17 mouse cellular contexts compared by ENCODE assay signal in genomic region chr7:64830214-64830995, GRCm38 (mm10). TPM values are rescaled to one million over a fixed set of nuclear protein-coding genes. Genes with fewer than 3 reads are reported as not detected.
A peak's percentile ranks its signal among the peaks of the same experiment; 100 is the strongest.
DNase-seq lines count a peak whose midpoint lies in the region; ATAC-seq and TF ChIP-seq lines count a peak whose summit lies in the region.
"Had no signal": no experiment of that assay in that cellular context is flagged by ENCODE, and none has a peak within 500 bp of the region (broad histone marks: within the 10 kb centered on the region; RNA-seq: fewer than 3 reads in every experiment).

No protein-coding gene starts in this region.

- H3K9me3 ChIP-seq in limb, embryonic 10.5 days (replicated peaks) = no peaks in the 10 kb centered on the region
- H3K9me3 ChIP-seq in intestine, postnatal 0 days (ENCODE audit: control insufficient read depth) = no peaks in the 10 kb centered on the region
- H3K9me3 ChIP-seq: hindbrain, embryonic 15.5 days; limb, embryonic 13.5 days; stomach, embryonic 15.5 days had no signal

- no peak overlapping the region for H3K4me2 ChIP-seq in intestine, postnatal 0 days (replicated peaks; ENCODE audit: low read depth)
- H3K4me2 ChIP-seq: hindbrain, embryonic 15.5 days; limb, embryonic 13.5 days; stomach, embryonic 15.5 days had no signal

- peak; percentile 68 for DNase-seq in heart, adult 11 months
- no peak for DNase-seq in heart, postnatal 10 days
- peak; percentile 41 for DNase-seq in adrenal gland, postnatal 10 days
- DNase-seq in limb, embryonic 10.5 days (ENCODE audit: low spot score) = peak; percentile 19
- no peak for DNase-seq in heart, adult 2 months
- no peak for DNase-seq in right cerebral cortex, postnatal 36 days (ENCODE audit: low spot score in 2 of 2)
- DNase-seq: cerebellum, adult 18-20 months; gastrocnemius, postnatal 10 days; kidney, adult 11 months; kidney, postnatal 25 days; right cerebral cortex, adult 18-20 months; thymus, postnatal 25 days had no signal

- H3K9ac ChIP-seq in intestine, postnatal 0 days (ENCODE audit: low read depth, low read length) = no peak overlapping the region
- no peak overlapping the region for H3K9ac ChIP-seq in heart, adult 2 months (ENCODE audit: low read depth, low read length)
- H3K9ac ChIP-seq: hindbrain, embryonic 15.5 days; limb, embryonic 13.5 days; stomach, embryonic 15.5 days had no signal

- TF ChIP-seq POLR2A in olfactory bulb, adult 2 months (IDR thresholded peaks at IDR 0.05; ENCODE audit: insufficient read depth, low read depth, low read length) = no peak
- no peak for TF ChIP-seq POLR2A in heart, adult 2 months (IDR thresholded peaks at IDR 0.05; ENCODE audit: insufficient read depth, low read depth, low read length)

- ATAC-seq in intestine, postnatal 0 days = no peak

- no peaks in the 10 kb centered on the region for H3K27me3 ChIP-seq in limb, embryonic 10.5 days (ENCODE audit: low read depth, poor library complexity, severe bottlenecking)
- no peaks in the 10 kb centered on the region for H3K27me3 ChIP-seq in intestine, postnatal 0 days (replicated peaks; ENCODE audit: control insufficient read depth, insufficient read depth, low read length)
- no peaks in the 10 kb centered on the region for H3K27me3 ChIP-seq in heart, adult 2 months (ENCODE audit: control insufficient read depth, insufficient read depth, low read length)
- H3K27me3 ChIP-seq: hindbrain, embryonic 15.5 days; limb, embryonic 13.5 days; stomach, embryonic 15.5 days had no signal

- H3K4me3 ChIP-seq in limb, embryonic 10.5 days = no peak overlapping the region
- no peak overlapping the region for H3K4me3 ChIP-seq in olfactory bulb, adult 2 months (ENCODE audit: insufficient read depth, low read depth, low read length)
- no peak overlapping the region for H3K4me3 ChIP-seq in intestine, postnatal 0 days (ENCODE audit: low read depth, low read length)
- H3K4me3 ChIP-seq in heart, adult 2 months = no peak overlapping the region
- H3K4me3 ChIP-seq: hindbrain, embryonic 15.5 days; limb, embryonic 13.5 days; stomach, embryonic 15.5 days had no signal

- intact Hi-C loops in heart, postnatal 10 days (cut with DNase I) = no loop called here
- intact Hi-C loops in heart, adult 2 months (cut with DNase I) = no loop called here

- H3K79me2 ChIP-seq in heart, adult 2 months (replicated peaks; ENCODE audit: control insufficient read depth, insufficient read depth, low read length) = no peaks in the 10 kb centered on the region

- no peak for TF ChIP-seq EP300 in heart, adult 2 months (IDR thresholded peaks at IDR 0.05; ENCODE audit: insufficient read depth, low read depth, low read length)

- WGBS in limb, embryonic 10.5 days = 46% methylated on average over 5 of the region's 5 CpGs
- 54% methylated on average over 5 of the region's 5 CpGs for WGBS in olfactory bulb, adult 2 months
- 32% methylated on average over 5 of the region's 5 CpGs for WGBS in intestine, postnatal 0 days
- 31% methylated on average over 5 of the region's 5 CpGs for WGBS in heart, adult 2 months

- H3K4me1 ChIP-seq in limb, embryonic 10.5 days = no peaks in the 10 kb centered on the region
- peaks cover 5% of the 10 kb centered on the region for H3K4me1 ChIP-seq in olfactory bulb, adult 2 months (ENCODE audit: control insufficient read depth, insufficient read depth, low read length)
- H3K4me1 ChIP-seq in intestine, postnatal 0 days (replicated peaks; ENCODE audit: control insufficient read depth, insufficient read depth, low read length) = no peaks in the 10 kb centered on the region
- H3K4me1 ChIP-seq in heart, adult 2 months (ENCODE audit: control insufficient read depth, insufficient read depth, low read length) = no peaks in the 10 kb centered on the region
- H3K4me1 ChIP-seq: limb, embryonic 13.5 days; stomach, embryonic 15.5 days had no signal

- no peak for TF ChIP-seq CTCF in olfactory bulb, adult 2 months (IDR thresholded peaks at IDR 0.05; ENCODE audit: insufficient read depth, low read depth, low read length)
- no peak for TF ChIP-seq CTCF in intestine, postnatal 0 days (IDR thresholded peaks at IDR 0.05; ENCODE audit: low read depth)
- no peak for TF ChIP-seq CTCF in heart, adult 2 months (IDR thresholded peaks at IDR 0.05)

- H3K36me3 ChIP-seq in limb, embryonic 10.5 days = no peaks in the 10 kb centered on the region
- H3K36me3 ChIP-seq in intestine, postnatal 0 days (ENCODE audit: control insufficient read depth, insufficient read depth) = no peaks in the 10 kb centered on the region
- H3K36me3 ChIP-seq in heart, adult 2 months (ENCODE audit: control insufficient read depth, insufficient read depth, low read length) = no peaks in the 10 kb centered on the region
- H3K36me3 ChIP-seq: hindbrain, embryonic 15.5 days; limb, embryonic 13.5 days; stomach, embryonic 15.5 days had no signal

- H3K27ac ChIP-seq in limb, embryonic 10.5 days = no peak overlapping the region
- 0 out of 2 replicates have a peak overlapping the region, but pooled peaks have one; percentile 40 for H3K27ac ChIP-seq in olfactory bulb, adult 2 months (ENCODE audit: insufficient read depth, low read depth, low read length)
- no peak overlapping the region for H3K27ac ChIP-seq in intestine, postnatal 0 days (ENCODE audit: low read depth, low read length)
- H3K27ac ChIP-seq in heart, adult 2 months = no peak overlapping the region
- H3K27ac ChIP-seq: hindbrain, embryonic 15.5 days; limb, embryonic 13.5 days; stomach, embryonic 15.5 days had no signal

RNA-seq across cellular contexts. Expression of gene Nsmce3, which starts 42.4 kb away (rescaled TPM):
- 1 to 10 TPM; 3.4 to 4.1 TPM for total RNA-seq in heart, postnatal 10 days (2021)
- 1 to 10 TPM; 6.6 to 7.6 TPM for total RNA-seq in adrenal gland, postnatal 10 days (2021)
- polyA plus RNA-seq in limb, embryonic 10.5 days (2016; fragmentation: Nextera tagmentation; extraction: Ambion mirVana) = 9.9 and 10.2 TPM in 2 replicates
- not detected in 2 replicates for polyA plus RNA-seq in olfactory bulb, adult 2 months (2012; ENCODE audit: insufficient read depth, insufficient read length, low replicate concordance, missing spikeins)
- polyA plus RNA-seq in intestine, postnatal 0 days (2015; fragmentation: Nextera tagmentation; extraction: Ambion mirVana) = 6.4 and 6.9 TPM in 2 replicates
- 1 to 10 TPM; 2.9 to 3.0 TPM for total RNA-seq in heart, adult 2 months (2021)
- polyA plus RNA-seq in heart, adult 2 months (2012; rRNA removed) = 2.5 and 2.6 TPM in 2 replicates

Comparison
In these comparisons a context has a peak if more than half of its experiments do, and no peak if none do; other contexts are left out.
1. DNase-seq: peak in heart, adult 11 months (single experiment), adrenal gland, postnatal 10 days (single experiment) and limb, embryonic 10.5 days (single experiment); none in heart, postnatal 10 days (0 of 2), heart, adult 2 months (0 of 2) and right cerebral cortex, postnatal 36 days (0 of 2).